Mouse (Mus musculus) midbrain, embryonic 14.5 days (tissue): ENCODE results near the gene Slc25a45. TPM values are rescaled to one million over a fixed set of nuclear protein-coding genes. Genes with fewer than 3 reads are reported as not detected.

Experiments
- ATAC-seq: fragments of 200-750 bp; cut with Nextera tagmentation; 2 replicates; pipeline ENCODE4 v1.8.0; 2017; ENCODE audit warnings: moderate number of reproducible peaks, moderate library complexity; ENCODE audit not compliant: low FRiP score, low TSS enrichment
- DNase-seq: peaks from one replicate; pipeline ENCODE4 v3.0.0-alpha.2; 2015
- H3K27ac ChIP-seq: fragments of 300-500 bp; sonication (generic); replicated peaks from 2 replicates; pipeline ENCODE4 v1.5.1; 2014; ENCODE audit warnings: mild to moderate bottlenecking, low read depth, low read length, moderate library complexity
- H3K27me3 ChIP-seq: fragments of 300-500 bp; sonication (generic); 2 replicates; pipeline ENCODE4 v1.6.1; 2014; ENCODE audit warnings: low read length, control low read depth, mixed read lengths; ENCODE audit not compliant: control insufficient read depth, insufficient read depth
- H3K36me3 ChIP-seq: fragments of 300-500 bp; sonication (generic); 2 replicates; pipeline ENCODE4 v1.6.1; 2014; ENCODE audit warnings: low read length, control low read depth; ENCODE audit not compliant: control insufficient read depth, insufficient read depth
- H3K4me1 ChIP-seq: fragments of 300-500 bp; sonication (generic); 2 replicates; pipeline ENCODE4 v1.6.1; 2014; ENCODE audit warnings: mild to moderate bottlenecking, antibody characterized with exemption, low read length, control low read depth; ENCODE audit not compliant: control insufficient read depth, insufficient read depth
- H3K4me2 ChIP-seq: fragments of 300-500 bp; sonication (generic); 2 replicates; pipeline ENCODE4 v1.6.1; 2014; ENCODE audit warnings: mild to moderate bottlenecking, low read length, moderate library complexity
- H3K4me3 ChIP-seq: fragments of 300-500 bp; sonication (generic); replicated peaks from 2 replicates; pipeline ENCODE4 v1.5.1; 2014; ENCODE audit warnings: low read depth, low read length
- H3K9ac ChIP-seq: fragments of 300-500 bp; sonication (generic); replicated peaks from 2 replicates; pipeline ENCODE4 v1.6.1; 2014; ENCODE audit warnings: mild to moderate bottlenecking, low read length, moderate library complexity
- H3K9me3 ChIP-seq: fragments of 300-500 bp; sonication (generic); 2 replicates; pipeline ENCODE4 v1.6.1; 2016; ENCODE audit warnings: low read length, control low read depth, mixed read lengths; ENCODE audit not compliant: control insufficient read depth
- WGBS: fragments of 180-500 bp; shearing (Covaris S2); extraction: QIAGEN DNeasy Blood & Tissue Kit; methylation state at CpG from one replicate; pipeline ENCODE4 v1.1.7; 2014; 5-methylcytosine and 5-hydroxymethylcytosine counted together
- polyA plus RNA-seq: library from polyadenylated mRNA; unstranded; fragments of >200 nt; fragmentation: Nextera tagmentation; extraction: Ambion mirVana; gene quantifications from 2 replicates; pipeline ENCODE4 v1.2.1, GENCODE M21; 2014

Slc25a45 gene
- polyA plus RNA-seq, 1 experiment from 2014 or later, result 1.2 TPM

GRCm38 (mm10) chr19:5892262-5892661, 14.7 kb downstream of the Slc25a45 start:
- no peak for ATAC-seq
- H3K4me3 ChIP-seq, result no peak overlapping the region
- no peak for DNase-seq
- peaks cover 22% of the 10 kb centered on the region for H3K36me3 ChIP-seq
- H3K4me2 ChIP-seq, result 0 out of 2 replicates have a peak overlapping the region, but pooled peaks have one; percentile 84
- H3K27ac ChIP-seq, result no peak overlapping the region
- no peak overlapping the region for H3K9ac ChIP-seq
- 92% methylated on average over 7 of the region's 7 CpGs for WGBS
- H3K27me3 ChIP-seq, result no peaks in the 10 kb centered on the region
- H3K4me1 ChIP-seq, result peaks cover 19% of the 10 kb centered on the region
- no peaks in the 10 kb centered on the region for H3K9me3 ChIP-seq

- Histone ChIP-seq H3K27me3 (no peaks in the 10 kb centered on the region), H3K4me1 (peaks cover 19% of the 10 kb centered on the region), H3K27ac (0 out of 2 replicates have a peak overlapping the region, but pooled peaks have one; percentile 81), H3K9ac (peak overlapping the region; percentile 87), H3K4me2 (peak overlapping the region; percentile 84), H3K36me3 (peaks cover 26% of the 10 kb centered on the region), H3K4me3 (peak overlapping the region; percentile 63), H3K9me3 (no peaks in the 10 kb centered on the region)
- WGBS, result 91% methylated on average over 13 of the region's 13 CpGs
- ATAC-seq (no peak), DNase-seq (no peak)
Observed at GRCm38 (mm10) chr19:5892735-5893134, 15.1 kb downstream of the Slc25a45 start.

GRCm38 (mm10) chr19:5893282-5894001, 15.8 kb downstream of the Slc25a45 start:
- Histone ChIP-seq H3K4me3 (peak overlapping the region; percentile 63), H3K9ac (peak overlapping the region; percentile 87), H3K27ac (peak overlapping the region; percentile 81), H3K4me1 (peaks cover 19% of the 10 kb centered on the region), H3K36me3 (peaks cover 30% of the 10 kb centered on the region), H3K4me2 (peak overlapping the region; percentile 84), H3K9me3 (no peaks in the 10 kb centered on the region), H3K27me3 (no peaks in the 10 kb centered on the region)
- WGBS, result 6% methylated on average over 31 of the region's 31 CpGs
- ATAC-seq (no peak; the same call in 1 of the 2 replicates), DNase-seq (peak; percentile 49)

DNA sequence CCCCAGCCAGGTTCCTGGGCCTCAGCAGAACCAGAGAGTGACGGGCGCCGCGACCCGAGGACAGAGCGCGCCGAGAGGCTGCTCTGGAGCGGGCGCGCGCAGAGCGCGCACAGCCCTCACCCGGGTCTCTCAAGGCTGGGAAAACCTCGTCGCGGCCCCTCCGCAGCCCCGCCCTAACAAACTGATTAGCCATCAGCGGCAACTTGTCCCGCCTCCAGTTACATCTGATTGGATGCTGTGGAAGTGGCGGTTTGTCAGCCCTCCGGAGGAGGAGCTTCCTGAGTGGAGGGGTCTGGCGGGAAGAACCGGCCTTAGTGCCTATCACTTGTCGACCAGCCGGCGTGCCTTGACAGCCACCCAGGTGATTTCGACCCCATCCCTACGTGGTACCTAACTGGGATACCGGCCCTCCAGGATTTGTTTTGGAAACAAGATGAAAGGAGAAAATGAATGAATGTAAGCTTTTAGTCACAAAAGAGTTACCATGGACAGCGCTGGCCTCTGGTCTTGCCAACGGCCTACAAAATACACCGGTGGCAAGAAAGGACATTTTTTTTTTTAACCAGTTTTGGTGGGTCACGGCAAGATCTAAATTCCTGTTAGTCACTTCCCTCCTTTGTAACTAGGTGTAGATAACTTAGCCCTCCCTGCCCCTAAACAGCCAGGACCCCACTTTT, 16.5 kb downstream of the Slc25a45 start, which contains the start of gene Tigd3:
Tigd3 (minus strand) TSS at position 148 of the 677 bp plus-strand sequence.
- peak; percentile 96 for ATAC-seq
- peak; percentile 99 for DNase-seq
- WGBS, result 5% methylated on average over 36 of the region's 36 CpGs
- Histone ChIP-seq H3K9me3 (no peaks in the 10 kb centered on the region), H3K36me3 (peaks cover 34% of the 10 kb centered on the region), H3K4me1 (peaks cover 19% of the 10 kb centered on the region), H3K27ac (peak within 1 kb of the TSS; percentile 81), H3K4me2 (peak within 1 kb of the TSS; percentile 84), H3K9ac (peak within 1 kb of the TSS; percentile 87), H3K27me3 (no peaks in the 10 kb centered on the region), H3K4me3 (peak within 1 kb of the TSS; percentile 63)

DNA sequence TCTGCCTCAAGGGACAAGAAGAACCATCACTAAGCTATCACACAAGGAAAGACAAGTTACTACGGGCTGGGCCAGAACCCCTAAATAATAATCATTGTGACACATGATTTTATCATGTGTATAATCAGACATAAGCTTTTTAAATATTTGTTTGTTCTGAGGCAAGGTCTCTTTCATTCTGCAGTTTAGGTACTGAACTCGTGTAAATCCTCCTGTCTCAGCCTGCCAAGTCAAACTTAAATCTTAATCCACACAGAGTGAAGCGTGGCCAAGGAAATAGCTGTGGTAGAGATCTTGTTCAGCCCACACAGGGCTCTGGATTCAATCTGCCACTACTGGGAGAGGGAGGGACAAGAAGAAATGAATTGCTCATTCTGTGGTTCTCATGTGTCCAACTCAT, 29.7 kb downstream of the Slc25a45 start:
- Histone ChIP-seq H3K9me3 (no peaks in the 10 kb centered on the region), H3K4me2 (no peak overlapping the region), H3K9ac (no peak overlapping the region), H3K27ac (no peak overlapping the region), H3K4me1 (peaks cover 22% of the 10 kb centered on the region), H3K27me3 (no peaks in the 10 kb centered on the region), H3K36me3 (peaks cover 56% of the 10 kb centered on the region), H3K4me3 (no peak overlapping the region)
- DNase-seq (no peak), ATAC-seq (no peak)
- WGBS, result 87% methylated on average over 3 of the region's 3 CpGs

DNA sequence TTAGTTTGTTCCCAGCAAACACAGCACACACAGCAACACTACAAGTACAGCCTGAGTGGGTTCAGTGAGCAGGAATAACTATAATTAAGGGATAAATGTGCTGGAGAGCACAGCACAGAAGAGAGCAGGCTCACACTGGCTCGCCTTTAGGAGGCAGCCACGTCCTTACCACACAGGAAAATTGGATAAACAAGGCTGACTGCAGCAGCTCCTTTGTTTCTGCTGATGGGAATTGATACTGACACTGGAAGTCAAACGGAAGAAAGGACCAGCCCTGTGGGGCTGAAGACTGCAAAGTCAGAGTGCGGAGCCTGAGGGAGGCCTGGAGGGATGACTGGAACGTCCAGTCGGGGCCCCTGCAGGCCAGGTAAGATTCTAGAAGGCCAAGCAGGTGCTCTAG, 32.6 kb downstream of the Slc25a45 start:
- Histone ChIP-seq H3K4me3 (peak overlapping the region; percentile 95), H3K36me3 (peaks cover 27% of the 10 kb centered on the region), H3K4me1 (peaks cover 27% of the 10 kb centered on the region), H3K27ac (peak overlapping the region; percentile 74), H3K4me2 (peak overlapping the region; percentile 79), H3K9ac (peak overlapping the region; percentile 35; the same call in 1 of the 2 replicates), H3K9me3 (no peaks in the 10 kb centered on the region), H3K27me3 (no peaks in the 10 kb centered on the region)
- ATAC-seq (no peak), DNase-seq (peak; percentile 53)
- 45% methylated on average over 6 of the region's 6 CpGs for WGBS

GRCm38 (mm10) chr19:5911430-5912102, 34.0 kb downstream of the Slc25a45 start:
- H3K4me3 ChIP-seq, result peak overlapping the region; percentile 95
- 6% methylated on average over 14 of the region's 14 CpGs for WGBS
- no peaks in the 10 kb centered on the region for H3K27me3 ChIP-seq
- peak overlapping the region; percentile 79 for H3K4me2 ChIP-seq
- H3K9me3 ChIP-seq, result no peaks in the 10 kb centered on the region
- peaks cover 14% of the 10 kb centered on the region for H3K36me3 ChIP-seq
- ATAC-seq (no peak), DNase-seq (no peak)
- peaks cover 27% of the 10 kb centered on the region for H3K4me1 ChIP-seq
- H3K9ac ChIP-seq, result peak overlapping the region; percentile 81
- H3K27ac ChIP-seq, result peak overlapping the region; percentile 77

DNA sequence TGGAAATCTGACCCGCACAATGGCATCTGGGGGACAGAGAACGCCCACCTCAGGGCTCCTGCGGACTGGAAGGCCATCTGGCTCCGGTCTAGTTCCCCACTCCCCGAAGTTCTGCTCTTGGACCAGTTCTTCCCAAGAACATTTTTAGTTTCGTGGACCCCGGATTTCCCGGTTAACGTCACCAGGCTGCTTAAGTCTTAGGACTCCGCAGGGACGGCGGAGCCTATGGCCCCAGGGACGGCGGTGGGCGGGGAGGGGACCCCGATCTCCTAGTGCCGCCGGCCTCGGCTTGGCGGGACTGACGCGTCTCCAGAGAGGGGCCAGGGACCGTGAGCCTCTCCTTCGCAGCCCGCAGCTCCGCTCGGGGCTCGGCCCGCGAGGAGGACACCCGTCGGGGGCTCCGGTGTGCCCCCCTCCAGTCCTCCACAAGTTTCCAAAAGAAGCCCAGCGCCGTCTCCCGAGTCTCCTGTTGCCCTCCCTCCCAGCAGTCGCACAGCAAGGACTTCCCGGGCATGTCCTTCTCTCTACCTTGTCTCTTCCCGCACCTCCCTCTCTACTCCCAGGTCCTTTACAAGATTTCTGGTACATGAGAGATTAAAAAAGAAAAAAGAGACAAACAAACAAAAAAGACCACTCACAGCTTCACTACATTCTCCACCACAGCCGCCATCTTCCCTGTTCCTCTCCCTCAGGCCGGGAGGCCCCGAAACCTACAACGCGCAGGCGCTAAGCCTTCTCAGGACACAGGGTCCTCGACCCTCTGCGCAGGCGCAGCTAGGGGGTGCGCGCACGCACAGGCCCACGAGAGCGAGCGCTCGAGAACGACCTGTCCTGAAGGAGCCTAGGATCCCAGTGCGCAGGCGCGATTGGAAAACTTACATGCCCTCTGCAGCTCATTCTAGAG, 34.7 kb downstream of the Slc25a45 start:
- peak overlapping the region; percentile 79 for H3K4me2 ChIP-seq
- H3K9me3 ChIP-seq, result no peaks in the 10 kb centered on the region
- H3K9ac ChIP-seq, result peak overlapping the region; percentile 81
- H3K27me3 ChIP-seq, result no peaks in the 10 kb centered on the region
- peak overlapping the region; percentile 77 for H3K27ac ChIP-seq
- under 1% methylated on average over 59 of the region's 59 CpGs for WGBS
- H3K4me3 ChIP-seq, result peak overlapping the region; percentile 95
- DNase-seq (peak; percentile 100), ATAC-seq (peak; percentile 92)
- peaks cover 11% of the 10 kb centered on the region for H3K36me3 ChIP-seq
- H3K4me1 ChIP-seq, result peaks cover 27% of the 10 kb centered on the region
